ENCODE assay signal across 12 mouse cellular contexts in genomic region chr12:71820094-71820493, GRCm38 (mm10).
"Had no signal": no experiment of that assay in that cellular context is flagged by ENCODE, and none has a peak within 500 bp of the region (broad histone marks: within the 10 kb centered on the region; RNA-seq: fewer than 3 reads in every experiment).

No protein-coding gene starts in this region.

- H3K4me1 ChIP-seq: liver, embryonic 13.5 days; midbrain, embryonic 13.5 days had no signal

- H3K9me3 ChIP-seq: kidney, embryonic 15.5 days; liver, embryonic 13.5 days; midbrain, embryonic 13.5 days had no signal

- H3K36me3 ChIP-seq: kidney, embryonic 15.5 days; liver, embryonic 13.5 days; midbrain, embryonic 13.5 days had no signal

- H3K9ac ChIP-seq: kidney, embryonic 15.5 days; liver, embryonic 13.5 days; lung, embryonic 14.5 days; midbrain, embryonic 13.5 days had no signal

- H3K4me3 ChIP-seq: kidney, embryonic 15.5 days; left cerebral cortex, adult 2 months; liver, embryonic 13.5 days; midbrain, embryonic 13.5 days had no signal

- H3K27ac ChIP-seq: kidney, embryonic 15.5 days; left cerebral cortex, adult 2 months; liver, embryonic 13.5 days; macrophage; midbrain, embryonic 13.5 days had no signal

- H3K4me2 ChIP-seq: kidney, embryonic 15.5 days; liver, embryonic 13.5 days; lung, embryonic 14.5 days; midbrain, embryonic 13.5 days had no signal

- H3K27me3 ChIP-seq: kidney, embryonic 15.5 days; liver, embryonic 13.5 days; midbrain, embryonic 13.5 days had no signal

- ATAC-seq: lung, postnatal 0 days; midbrain, embryonic 13.5 days had no signal

- DNase-seq: kidney, postnatal 10 days; kidney, postnatal 36 days; layer of hippocampus, postnatal 36 days; liver, embryonic 13.5 days; lung, embryonic 14.5 days; thymus, adult 18-20 months; thymus, postnatal 36 days had no signal
